Mouse (Mus musculus) olfactory bulb, adult 2 months (tissue): ENCODE data around the gene Gm49342.

ENCODE experiments used
- CTCF ChIP-seq: fragments of 200-500 bp; IDR thresholded peaks from 2 replicates; pipeline ENCODE4 v1.5.1; 2012; ENCODE audit warnings: low read depth, mild to moderate bottlenecking, low read length, moderate library complexity; ENCODE audit not compliant: insufficient read depth
- POLR2A ChIP-seq: fragments of 200-500 bp; IDR thresholded peaks from 2 replicates; pipeline ENCODE4 v1.6.1; 2012; ENCODE audit warnings: mild to moderate bottlenecking, low read depth, low read length, moderate library complexity; ENCODE audit not compliant: insufficient read depth

DNA sequence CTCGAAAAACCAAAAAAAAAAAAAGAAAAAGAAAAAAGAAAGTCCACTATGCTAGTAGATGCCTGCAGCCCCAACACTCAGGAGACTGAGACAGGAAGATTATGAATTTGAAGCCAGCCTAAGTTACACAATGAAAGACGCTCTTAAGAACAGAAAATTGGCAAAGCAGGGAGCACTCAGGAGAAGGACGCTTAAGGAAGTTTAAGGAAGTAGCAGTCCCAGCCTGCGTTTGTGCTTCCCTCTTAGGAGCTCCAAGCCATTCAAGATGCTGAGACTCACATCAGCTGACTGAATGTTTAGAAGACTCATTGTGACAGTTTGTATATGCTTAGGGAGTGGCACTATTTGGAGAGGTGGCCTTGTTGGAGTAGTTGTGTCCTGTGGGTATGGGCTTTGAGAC is 36.2 kb upstream of the Gm49342 start:
- TF ChIP-seq POLR2A (no peak), CTCF (no peak)
